Mouse (Mus musculus): ENCODE measurements around the gene Elmo1. TPM values are rescaled to one million over a fixed set of nuclear protein-coding genes. Genes with fewer than 3 reads are reported as not detected.
"Not testable (repeated sequence)": the region's sequence is repeated elsewhere in the genome, so short reads cannot be mapped to it uniquely, and the experiment has no call there.

Elmo1 gene
- polyA plus RNA-seq, 1 experiment = 16.1 TPM

- H3K4me3 ChIP-seq (ENCODE audit: low read depth, low read length) = no peak overlapping the region
- TF ChIP-seq CTCF (IDR thresholded peaks at IDR 0.05; ENCODE audit: low read depth, low read length) = no peak
- no peak for TF ChIP-seq EP300 (IDR thresholded peaks at IDR 0.05; ENCODE audit: insufficient read depth, low read depth, low read length)
- no peak for TF ChIP-seq POLR2A (IDR thresholded peaks at IDR 0.05; ENCODE audit: insufficient read depth, low read length)
Measured at GRCm38 (mm10) chr13:20619946-20620345, 529.5 kb downstream of the Elmo1 start.

GRCm38 (mm10) chr13:20623071-20623850 is 532.9 kb downstream of the Elmo1 start:
- no peaks in the 10 kb centered on the region for H3K36me3 ChIP-seq (ENCODE audit: control insufficient read depth, insufficient read depth, low read length, poor library complexity, severe bottlenecking)
- H3K9me3 ChIP-seq (replicated peaks; ENCODE audit: control insufficient read depth, insufficient read depth, low read length, poor library complexity, severe bottlenecking) = 0 out of 2 replicates have a peak, but pooled peaks cover 5% of the 10 kb centered on the region
- TF ChIP-seq EP300 (IDR thresholded peaks at IDR 0.05; ENCODE audit: insufficient read depth, low read depth, low read length) (no peak), POLR2A (IDR thresholded peaks at IDR 0.05; ENCODE audit: insufficient read depth, low read length) (no peak), CTCF (IDR thresholded peaks at IDR 0.05; ENCODE audit: low read depth, low read length) (no peak)
- no peak overlapping the region for H3K27ac ChIP-seq (ENCODE audit: insufficient read depth, low read length)
- no peaks in the 10 kb centered on the region for H3K4me1 ChIP-seq (ENCODE audit: control insufficient read depth, insufficient read depth, low read length)
- H3K27me3 ChIP-seq (ENCODE audit: control insufficient read depth, insufficient read depth, low read length, poor library complexity, severe bottlenecking) = no peaks in the 10 kb centered on the region; the same call in 1 of the 2 replicates
- H3K9ac ChIP-seq (ENCODE audit: low read depth, poor library complexity, severe bottlenecking) = no peak overlapping the region
- no peak overlapping the region for H3K4me3 ChIP-seq (ENCODE audit: low read depth, low read length)

More at GRCm38 (mm10) chr13:20619946-20620345, 529.5 kb downstream of the Elmo1 start:
- H3K27ac ChIP-seq (ENCODE audit: insufficient read depth, low read length) = no peak overlapping the region
- no peaks in the 10 kb centered on the region for H3K27me3 ChIP-seq (ENCODE audit: control insufficient read depth, insufficient read depth, low read length, poor library complexity, severe bottlenecking)
- H3K36me3 ChIP-seq (ENCODE audit: control insufficient read depth, insufficient read depth, low read length, poor library complexity, severe bottlenecking) = no peaks in the 10 kb centered on the region
- H3K4me1 ChIP-seq (ENCODE audit: control insufficient read depth, insufficient read depth, low read length) = no peaks in the 10 kb centered on the region
- no peak overlapping the region for H3K9ac ChIP-seq (ENCODE audit: low read depth, poor library complexity, severe bottlenecking)
- no peaks in the 10 kb centered on the region for H3K9me3 ChIP-seq (replicated peaks; ENCODE audit: control insufficient read depth, insufficient read depth, low read length, poor library complexity, severe bottlenecking)

GRCm38 (mm10) chr13:20627796-20628195 is 537.4 kb downstream of the Elmo1 start:
- no peaks in the 10 kb centered on the region for H3K4me1 ChIP-seq (ENCODE audit: control insufficient read depth, insufficient read depth, low read length)
- no peak for TF ChIP-seq EP300 (IDR thresholded peaks at IDR 0.05; ENCODE audit: insufficient read depth, low read depth, low read length)
- TF ChIP-seq CTCF (IDR thresholded peaks at IDR 0.05; ENCODE audit: low read depth, low read length) = no peak
- TF ChIP-seq POLR2A (IDR thresholded peaks at IDR 0.05; ENCODE audit: insufficient read depth, low read length) = no peak
- H3K27ac ChIP-seq (ENCODE audit: insufficient read depth, low read length) = no peak overlapping the region
- H3K36me3 ChIP-seq (ENCODE audit: control insufficient read depth, insufficient read depth, low read length, poor library complexity, severe bottlenecking) = no peaks in the 10 kb centered on the region
- H3K9ac ChIP-seq (ENCODE audit: low read depth, poor library complexity, severe bottlenecking) = no peak overlapping the region
- H3K9me3 ChIP-seq (replicated peaks; ENCODE audit: control insufficient read depth, insufficient read depth, low read length, poor library complexity, severe bottlenecking) = 0 out of 2 replicates have a peak, but pooled peaks cover 5% of the 10 kb centered on the region
- H3K27me3 ChIP-seq (ENCODE audit: control insufficient read depth, insufficient read depth, low read length, poor library complexity, severe bottlenecking) = no peaks in the 10 kb centered on the region; the same call in none of the 2 replicates
- no peak overlapping the region for H3K4me3 ChIP-seq (ENCODE audit: low read depth, low read length)

GRCm38 (mm10) chr13:20632477-20632876 is 542.1 kb downstream of the Elmo1 start:
- no peak overlapping the region for H3K27ac ChIP-seq (ENCODE audit: insufficient read depth, low read length)
- no peaks in the 10 kb centered on the region for H3K9me3 ChIP-seq (replicated peaks; ENCODE audit: control insufficient read depth, insufficient read depth, low read length, poor library complexity, severe bottlenecking)
- no peak for TF ChIP-seq EP300 (IDR thresholded peaks at IDR 0.05; ENCODE audit: insufficient read depth, low read depth, low read length)
- no peak for TF ChIP-seq POLR2A (IDR thresholded peaks at IDR 0.05; ENCODE audit: insufficient read depth, low read length)
- no peak for TF ChIP-seq CTCF (IDR thresholded peaks at IDR 0.05; ENCODE audit: low read depth, low read length)
- H3K36me3 ChIP-seq (ENCODE audit: control insufficient read depth, insufficient read depth, low read length, poor library complexity, severe bottlenecking) = no peaks in the 10 kb centered on the region
- no peak overlapping the region for H3K9ac ChIP-seq (ENCODE audit: low read depth, poor library complexity, severe bottlenecking)
- no peaks in the 10 kb centered on the region; the same call in none of the 2 replicates for H3K27me3 ChIP-seq (ENCODE audit: control insufficient read depth, insufficient read depth, low read length, poor library complexity, severe bottlenecking)
- no peaks in the 10 kb centered on the region for H3K4me1 ChIP-seq (ENCODE audit: control insufficient read depth, insufficient read depth, low read length)
- no peak overlapping the region for H3K4me3 ChIP-seq (ENCODE audit: low read depth, low read length)

GRCm38 (mm10) chr13:20634679-20635078 is 544.3 kb downstream of the Elmo1 start:
- H3K27ac ChIP-seq (ENCODE audit: insufficient read depth, low read length); H3K36me3 ChIP-seq (ENCODE audit: control insufficient read depth, insufficient read depth, low read length, poor library complexity, severe bottlenecking); H3K9ac ChIP-seq (ENCODE audit: low read depth, poor library complexity, severe bottlenecking); H3K4me1 ChIP-seq (ENCODE audit: control insufficient read depth, insufficient read depth, low read length); H3K4me3 ChIP-seq (ENCODE audit: low read depth, low read length); H3K27me3 ChIP-seq (ENCODE audit: control insufficient read depth, insufficient read depth, low read length, poor library complexity, severe bottlenecking); H3K9me3 ChIP-seq (replicated peaks; ENCODE audit: control insufficient read depth, insufficient read depth, low read length, poor library complexity, severe bottlenecking): not testable (repeated sequence)

GRCm38 (mm10) chr13:20635646-20636045 is 545.2 kb downstream of the Elmo1 start:
- TF ChIP-seq CTCF (IDR thresholded peaks at IDR 0.05; ENCODE audit: low read depth, low read length) = no peak
- no peak for TF ChIP-seq POLR2A (IDR thresholded peaks at IDR 0.05; ENCODE audit: insufficient read depth, low read length)
- no peak for TF ChIP-seq EP300 (IDR thresholded peaks at IDR 0.05; ENCODE audit: insufficient read depth, low read depth, low read length)
- Histone ChIP-seq H3K36me3 (ENCODE audit: control insufficient read depth, insufficient read depth, low read length, poor library complexity, severe bottlenecking) (no peaks in the 10 kb centered on the region), H3K4me3 (ENCODE audit: low read depth, low read length) (no peak overlapping the region), H3K9me3 (replicated peaks; ENCODE audit: control insufficient read depth, insufficient read depth, low read length, poor library complexity, severe bottlenecking) (no peaks in the 10 kb centered on the region), H3K9ac (ENCODE audit: low read depth, poor library complexity, severe bottlenecking) (no peak overlapping the region), H3K4me1 (ENCODE audit: control insufficient read depth, insufficient read depth, low read length) (no peaks in the 10 kb centered on the region), H3K27me3 (ENCODE audit: control insufficient read depth, insufficient read depth, low read length, poor library complexity, severe bottlenecking) (no peaks in the 10 kb centered on the region; the same call in 1 of the 2 replicates), H3K27ac (ENCODE audit: insufficient read depth, low read length) (no peak overlapping the region)

Data from ES-Bruce4 (cell line).